Mouse (Mus musculus) frontal cortex, postnatal 36 days (tissue): ENCODE data around the gene Gm4969.
A peak's percentile ranks its signal among the peaks of the same experiment; 100 is the strongest.

ENCODE experiments used
- DNase-seq, 2 experiments: peaks; one replicate each; pipeline ENCODE4 v3.0.0; 2022; ENCODE audit warnings: low spot score in 2 of 2

Gene Gm4969

DNA sequence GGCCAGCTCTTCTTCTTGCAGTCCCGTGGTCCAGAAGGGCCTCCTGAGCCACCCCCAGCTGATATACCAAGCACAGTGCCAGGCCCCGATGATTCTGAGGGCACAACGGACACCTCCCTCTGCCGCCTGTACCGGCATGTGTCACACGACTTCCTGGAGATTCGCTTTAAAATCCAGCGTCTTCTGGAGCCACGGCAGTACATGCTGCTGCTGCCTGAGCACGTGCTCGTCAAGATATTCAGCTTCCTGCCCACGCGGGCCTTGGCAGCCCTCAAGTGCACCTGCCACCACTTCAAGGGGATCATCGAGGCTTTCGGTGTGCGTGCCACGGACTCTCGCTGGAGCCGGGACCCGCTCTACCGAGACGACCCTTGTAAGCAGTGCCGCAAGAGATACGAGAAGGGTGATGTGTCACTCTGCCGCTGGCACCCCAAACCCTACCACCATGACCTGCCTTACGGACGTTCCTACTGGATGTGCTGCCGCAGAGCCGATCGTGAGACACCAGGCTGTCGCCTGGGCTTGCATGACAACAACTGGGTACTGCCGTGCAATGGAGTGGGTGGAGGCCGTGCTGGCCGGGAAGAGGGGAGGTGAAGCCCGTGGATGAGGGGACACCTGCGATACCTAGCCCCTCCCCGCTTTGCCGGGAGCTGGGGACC is 18.6 kb upstream of the Gm4969 start:
- peak; percentile 54 to 72 for DNase-seq

DNA sequence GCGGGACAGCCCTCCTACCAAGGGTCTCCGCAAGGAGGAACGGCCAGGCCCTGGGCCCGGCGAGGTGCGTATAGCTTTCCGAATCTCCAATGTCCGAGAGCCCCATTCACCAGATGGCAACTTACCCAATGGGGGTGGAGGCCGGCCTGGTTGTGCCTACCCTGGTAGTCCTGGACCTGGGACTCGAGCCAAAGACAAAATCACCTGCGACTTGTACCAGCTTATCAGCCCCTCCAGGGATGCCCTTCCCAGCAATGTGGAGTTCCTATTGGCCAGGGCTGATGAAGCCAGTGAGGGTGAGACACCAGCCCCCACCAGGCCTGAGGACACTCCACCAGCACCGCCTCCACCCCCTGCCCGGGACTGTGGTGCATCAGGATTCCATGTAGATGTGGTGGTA is 18.0 kb upstream of the Gm4969 start:
- DNase-seq = no peak

DNA sequence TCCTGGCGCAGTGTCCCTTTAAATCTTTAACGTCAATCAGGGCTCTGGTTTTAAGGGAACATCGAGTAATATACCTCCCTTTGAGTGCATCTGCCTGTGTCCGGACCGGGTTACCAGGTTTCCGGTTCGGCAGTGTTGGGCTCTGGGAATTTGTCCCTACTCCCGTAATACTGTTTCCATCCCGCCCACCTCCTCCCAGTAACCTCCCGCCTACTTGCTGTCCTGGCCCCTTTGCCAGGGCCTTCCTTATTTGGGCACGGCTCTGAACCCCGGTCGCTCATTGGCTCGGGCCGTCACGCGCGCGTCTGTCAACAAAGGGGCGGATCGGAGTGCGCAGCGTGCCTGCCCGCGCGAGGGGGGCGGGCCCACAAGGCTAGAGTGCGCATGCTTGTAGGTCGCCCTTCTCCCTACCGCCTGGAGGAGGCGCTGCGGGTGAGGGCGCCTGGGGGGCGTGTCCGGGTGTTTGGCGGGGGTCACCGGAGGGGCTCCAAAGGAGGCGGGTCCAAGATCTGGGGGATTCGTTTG is 13.2 kb upstream of the Gm4969 start:
- peak; percentile 95 to 97 for DNase-seq

DNA sequence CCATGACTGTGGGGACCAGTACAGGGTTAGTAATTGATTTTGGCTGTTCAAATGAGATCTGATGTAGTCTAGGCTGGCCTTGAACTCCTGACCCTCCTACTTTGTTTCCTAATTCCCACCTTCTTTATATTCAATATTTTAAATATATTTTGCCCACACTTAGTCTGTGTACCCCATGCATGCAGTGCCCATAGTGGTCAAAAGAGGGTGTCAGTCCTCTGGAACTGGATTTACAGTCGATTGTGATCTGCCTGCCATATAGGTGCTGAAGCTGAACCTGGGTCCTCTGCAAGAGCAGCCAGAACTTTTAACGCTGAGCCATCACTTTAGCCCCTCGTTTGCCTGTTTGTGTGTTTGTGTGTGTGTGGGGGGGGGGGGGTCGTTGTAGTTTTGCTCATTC is 12.5 kb upstream of the Gm4969 start:
- DNase-seq = no peak

DNA sequence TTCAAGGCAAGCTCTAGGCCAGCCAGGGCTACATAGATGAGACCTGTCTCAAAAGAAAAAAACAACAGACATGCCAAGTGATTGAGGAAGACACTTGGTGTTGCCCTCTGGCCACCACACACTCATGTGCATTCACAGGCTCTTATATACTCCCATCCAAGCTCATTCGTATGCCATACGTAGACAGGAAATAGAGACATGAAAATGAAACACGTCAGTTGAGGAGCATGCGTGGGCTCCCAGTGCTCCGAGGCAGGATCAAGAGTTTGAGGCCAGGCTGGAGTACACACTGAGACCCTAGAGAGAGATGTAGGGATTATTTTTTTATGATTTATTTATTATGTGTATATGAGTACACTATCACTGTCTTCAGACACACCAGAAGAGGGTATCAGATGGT is 11.2 kb upstream of the Gm4969 start:
- DNase-seq = no peak

DNA sequence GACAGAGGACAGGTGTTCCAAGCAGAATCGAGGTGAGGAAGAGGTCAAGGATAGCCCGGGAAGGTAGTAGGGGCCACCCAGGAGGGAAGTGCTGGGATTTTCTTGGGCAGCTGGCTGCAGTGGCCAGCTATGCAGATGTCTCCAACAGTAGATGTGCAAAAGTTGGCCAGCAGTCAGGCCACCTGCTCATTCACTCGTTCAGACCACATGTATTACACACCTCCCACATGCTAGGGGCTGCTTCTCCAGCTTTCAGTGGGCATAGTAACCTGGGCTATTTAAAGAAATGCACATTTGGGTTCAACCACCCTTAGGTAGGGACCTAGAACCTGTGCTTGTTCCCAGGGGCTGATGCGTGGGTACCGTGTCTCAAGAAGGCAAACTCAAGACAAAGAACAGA is 9.6 kb upstream of the Gm4969 start:
- no peak for DNase-seq

DNA sequence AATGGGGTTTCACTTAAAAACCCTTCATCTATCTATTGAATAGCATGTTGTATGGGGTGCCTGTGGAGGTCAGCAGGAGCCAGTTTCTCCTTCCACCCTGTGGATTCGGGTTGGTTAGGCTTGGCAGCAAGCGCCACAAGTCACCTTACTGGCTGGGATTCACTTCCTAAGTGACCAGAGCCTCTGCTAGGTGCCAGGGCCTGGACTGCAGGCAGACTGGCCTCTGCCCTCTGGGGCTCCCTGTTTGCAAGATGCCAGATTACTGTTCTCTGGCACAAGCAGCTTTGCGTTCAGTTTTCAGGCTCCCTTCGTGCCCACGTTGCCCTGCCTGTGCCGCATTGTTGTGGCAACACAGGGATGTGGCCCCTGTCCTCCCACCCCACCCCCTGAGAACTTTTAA is 6.5 kb upstream of the Gm4969 start:
- DNase-seq = no peak

DNA sequence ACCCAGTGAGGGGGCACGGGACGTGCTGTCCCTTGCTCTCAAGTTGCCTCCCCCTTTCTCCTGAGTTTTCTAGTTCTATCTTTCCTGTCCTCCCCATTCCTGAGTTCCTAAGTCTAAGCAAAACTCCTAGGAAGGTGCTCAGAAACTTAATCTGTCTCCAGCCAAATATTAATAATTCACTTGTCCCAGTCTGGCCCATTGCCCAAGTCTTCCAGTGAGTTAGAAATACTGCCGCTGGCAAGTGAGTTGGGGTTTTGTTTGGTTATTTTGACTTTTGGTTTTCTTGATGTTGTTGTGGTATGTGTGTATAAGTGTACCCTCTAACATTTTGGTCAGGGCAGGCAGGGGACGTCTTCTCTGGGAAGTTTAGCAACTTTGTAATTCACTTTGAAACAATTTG is 3.5 kb upstream of the Gm4969 start:
- no peak for DNase-seq

DNA sequence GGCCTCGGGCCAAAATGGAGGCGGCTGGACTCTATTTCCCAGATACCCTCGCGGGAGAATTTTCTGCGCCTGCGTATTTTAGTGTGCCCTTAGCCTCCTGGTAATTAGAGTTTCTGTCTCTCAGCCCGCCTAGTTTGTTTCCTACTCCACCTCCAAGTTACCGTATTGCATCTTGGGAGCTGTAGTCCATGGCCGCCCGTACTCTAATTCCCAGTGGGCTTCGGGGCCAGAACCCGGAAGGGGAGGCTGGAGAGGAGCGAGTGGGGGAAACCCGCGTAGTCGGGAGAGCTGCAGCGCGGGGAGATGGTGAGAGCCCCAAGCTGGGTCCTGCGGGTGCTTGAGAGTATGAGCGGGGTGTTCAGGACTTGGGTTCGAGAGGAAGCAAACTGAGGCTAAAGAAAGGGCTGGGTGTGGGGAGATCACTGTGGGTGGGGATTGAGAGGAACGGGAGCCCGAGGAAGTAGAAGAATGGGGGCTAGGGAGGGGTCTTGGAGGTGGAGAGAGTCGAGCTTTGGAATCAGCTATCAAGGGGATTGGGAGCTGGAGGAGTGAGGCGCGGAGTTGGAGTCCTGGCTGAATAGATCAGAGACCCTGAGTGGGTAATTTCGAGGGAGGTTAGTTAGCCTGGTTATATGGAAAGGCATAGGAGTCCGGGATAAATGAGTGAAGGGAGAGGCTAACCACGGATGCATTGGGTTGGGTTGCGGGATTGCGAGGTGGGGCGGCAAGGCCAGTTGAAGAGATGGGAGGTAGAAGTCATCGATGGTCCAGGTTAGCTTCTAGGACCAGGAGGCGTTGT is 1.7 kb upstream of the Gm4969 start, which contains the start of gene Fbxo46:
Fbxo46 (plus strand) TSS at position 229 of the 799 bp plus-strand sequence.
- DNase-seq = peak; percentile 92 to 95

DNA sequence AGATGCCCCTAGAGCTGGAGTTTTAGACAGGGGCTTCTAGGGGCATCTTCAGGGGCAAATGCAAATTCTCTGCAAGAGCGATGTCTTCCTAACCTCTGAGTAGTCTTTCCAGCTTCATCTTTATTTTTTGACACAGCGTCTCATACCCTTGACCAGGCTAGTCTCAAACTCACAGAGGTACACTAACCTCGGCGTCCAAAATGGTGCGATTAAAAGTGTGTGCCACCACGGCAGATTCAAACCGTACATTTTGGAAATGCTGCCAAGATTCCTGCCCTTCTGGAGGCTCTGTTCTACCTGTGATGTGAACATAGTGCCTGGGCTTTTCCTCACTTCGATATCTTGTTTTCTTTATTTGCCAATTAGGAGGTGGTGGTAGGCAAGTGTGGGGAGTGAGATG is 915 bp upstream of the Gm4969 start:
- DNase-seq = no peak

DNA sequence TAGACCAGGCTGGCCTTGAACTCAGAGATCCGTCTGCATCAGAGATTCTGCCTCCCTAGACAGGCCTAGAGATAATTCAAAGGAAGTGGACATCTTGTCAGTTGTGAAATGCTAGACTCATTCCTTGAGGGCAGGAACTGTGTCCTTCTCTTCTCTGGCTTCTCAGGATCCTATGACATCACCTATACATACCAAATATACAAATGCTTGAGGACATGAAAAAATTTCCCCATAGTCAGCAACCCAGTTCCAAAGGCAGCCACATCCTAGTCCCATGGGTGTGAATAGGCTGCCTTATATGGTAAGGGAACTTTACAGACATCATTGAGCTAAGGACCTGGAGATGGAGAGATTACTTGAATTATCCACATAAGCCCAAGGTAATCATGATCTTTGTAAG is 8.6 kb downstream of the Gm4969 start:
- no peak for DNase-seq

DNA sequence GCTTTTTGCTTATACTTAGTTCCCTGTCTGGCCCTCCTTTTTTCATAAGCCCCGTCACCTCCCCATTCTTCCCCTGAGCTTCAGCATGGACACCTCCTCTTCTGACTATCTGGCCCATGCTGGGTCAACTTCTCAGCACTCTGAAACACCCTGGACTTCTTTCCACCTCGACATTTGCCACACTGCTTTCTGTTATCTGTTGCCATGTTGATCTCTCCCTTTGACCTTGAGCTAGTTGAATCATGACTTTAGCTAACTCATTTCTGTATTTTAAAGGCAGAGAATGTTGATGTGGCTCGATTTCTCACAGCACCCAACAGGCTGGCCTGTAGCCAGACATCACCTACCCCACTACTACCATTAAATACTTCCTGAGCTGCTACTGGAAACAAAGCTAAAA is 10.7 kb downstream of the Gm4969 start:
- DNase-seq = no peak

DNA sequence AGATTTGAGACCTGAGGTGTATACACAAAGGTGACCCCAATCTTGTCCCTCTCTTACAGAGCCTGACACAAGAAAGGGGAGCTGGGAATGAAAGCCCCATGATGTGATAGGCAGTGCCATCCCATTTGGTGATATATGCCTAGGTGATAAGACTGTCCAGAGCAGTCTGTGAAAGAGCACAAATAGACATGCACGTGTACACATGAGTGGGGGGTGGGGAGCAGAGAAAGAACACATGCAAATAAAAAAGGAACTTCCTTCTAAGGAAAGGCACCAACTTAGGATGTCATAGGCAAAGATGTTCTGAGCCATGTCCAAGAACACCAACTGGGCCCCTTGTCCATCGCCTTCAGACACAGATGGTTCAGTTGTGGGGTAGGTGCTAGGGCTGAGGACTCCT is 13.7 kb downstream of the Gm4969 start:
- DNase-seq = no peak

DNA sequence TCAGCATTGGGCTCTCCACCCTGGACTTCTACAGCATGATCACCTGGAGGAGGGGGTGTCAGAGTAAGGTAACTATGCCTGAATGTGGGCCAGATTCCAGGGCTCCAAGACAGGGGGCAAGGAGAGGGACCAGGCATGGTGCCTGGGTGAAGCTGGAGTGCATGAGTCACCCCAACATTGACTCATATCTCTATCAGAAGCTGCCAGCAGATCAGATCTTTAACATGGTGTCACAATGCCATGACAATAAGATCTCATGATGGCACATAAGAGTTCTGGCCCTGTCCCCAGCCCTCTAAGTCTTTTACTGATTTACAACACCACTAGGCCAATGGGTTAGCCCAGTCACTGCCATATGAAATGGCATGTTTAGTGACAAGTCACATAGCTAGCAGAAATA is 14.4 kb downstream of the Gm4969 start:
- no peak for DNase-seq

DNA sequence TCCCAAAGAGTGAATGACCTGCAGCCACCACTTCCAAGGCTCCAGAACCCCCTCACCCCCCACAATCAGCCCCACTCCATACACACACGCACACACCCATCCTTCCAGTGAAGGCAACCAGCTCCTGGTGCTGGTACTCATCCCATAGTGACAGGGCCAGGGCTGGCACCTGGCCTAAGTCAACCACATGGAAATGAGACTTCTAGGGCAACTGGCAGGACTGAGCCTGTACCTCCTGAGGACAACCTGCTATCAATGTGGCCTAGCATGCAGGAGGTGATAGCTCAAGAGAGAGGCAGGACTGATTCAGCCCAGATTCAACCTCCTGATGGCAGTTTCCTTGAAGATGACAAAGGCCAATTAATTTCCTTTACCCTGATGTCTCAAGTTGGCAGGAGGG is 17.9 kb downstream of the Gm4969 start:
- no peak for DNase-seq

DNA sequence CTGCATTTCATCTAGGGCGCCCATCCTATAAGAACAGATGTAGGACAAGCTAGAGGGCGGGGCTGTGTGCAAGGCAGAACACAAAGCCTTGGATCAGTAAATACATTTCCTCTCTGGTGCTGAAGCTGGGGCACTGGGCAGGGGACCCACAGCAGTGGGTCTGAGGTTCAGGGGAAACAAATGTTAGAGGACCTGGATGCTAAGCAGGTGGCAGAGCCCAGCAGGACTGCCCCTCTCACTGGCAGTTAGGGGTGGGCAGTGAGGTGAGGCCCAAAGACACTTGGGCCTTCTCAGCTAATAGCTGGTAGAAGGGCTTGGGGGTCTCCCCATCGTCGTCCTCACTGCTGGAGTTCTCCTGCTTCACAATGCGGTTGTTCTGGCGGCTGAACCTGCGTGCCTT is 19.4 kb downstream of the Gm4969 start:
- DNase-seq = no peak

DNA sequence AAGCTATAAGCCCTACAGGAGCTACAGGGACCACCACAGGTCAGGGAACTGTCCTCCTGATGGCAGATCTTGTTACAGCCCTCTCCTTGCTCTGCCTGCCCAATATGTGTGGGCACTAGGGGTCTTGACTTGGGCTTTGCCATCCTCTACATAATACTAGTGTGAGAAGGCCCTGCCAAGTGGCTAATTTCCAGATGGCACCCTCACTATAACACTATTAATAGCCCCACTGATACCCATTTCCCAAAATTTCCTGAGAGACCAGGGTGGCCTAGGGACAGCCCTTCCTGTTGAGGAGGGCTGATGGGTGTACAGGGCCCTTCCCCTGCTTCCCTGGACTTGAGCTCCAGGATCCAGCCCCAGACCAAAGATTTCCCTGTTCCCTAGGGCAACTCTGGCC is 20.3 kb downstream of the Gm4969 start:
- DNase-seq = no peak

DNA sequence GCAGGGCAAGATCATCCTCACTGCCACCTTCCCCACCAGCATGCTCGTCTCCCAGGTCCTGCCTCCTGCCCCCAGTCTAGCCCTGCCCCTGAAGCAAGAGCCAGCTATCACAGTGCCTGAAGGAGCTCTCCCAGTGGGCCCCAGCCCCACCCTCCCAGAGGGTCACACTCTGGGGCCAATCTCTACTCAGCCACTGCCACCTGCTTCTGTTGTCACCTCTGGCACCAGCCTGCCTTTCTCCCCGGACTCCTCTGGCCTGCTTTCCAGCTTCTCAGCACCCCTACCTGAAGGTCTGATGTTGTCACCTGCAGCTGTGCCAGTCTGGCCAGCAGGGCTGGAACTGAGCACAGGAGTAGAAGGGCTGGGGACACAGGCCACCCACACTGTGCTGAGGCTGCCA is 21.0 kb downstream of the Gm4969 start:
- no peak for DNase-seq

DNA sequence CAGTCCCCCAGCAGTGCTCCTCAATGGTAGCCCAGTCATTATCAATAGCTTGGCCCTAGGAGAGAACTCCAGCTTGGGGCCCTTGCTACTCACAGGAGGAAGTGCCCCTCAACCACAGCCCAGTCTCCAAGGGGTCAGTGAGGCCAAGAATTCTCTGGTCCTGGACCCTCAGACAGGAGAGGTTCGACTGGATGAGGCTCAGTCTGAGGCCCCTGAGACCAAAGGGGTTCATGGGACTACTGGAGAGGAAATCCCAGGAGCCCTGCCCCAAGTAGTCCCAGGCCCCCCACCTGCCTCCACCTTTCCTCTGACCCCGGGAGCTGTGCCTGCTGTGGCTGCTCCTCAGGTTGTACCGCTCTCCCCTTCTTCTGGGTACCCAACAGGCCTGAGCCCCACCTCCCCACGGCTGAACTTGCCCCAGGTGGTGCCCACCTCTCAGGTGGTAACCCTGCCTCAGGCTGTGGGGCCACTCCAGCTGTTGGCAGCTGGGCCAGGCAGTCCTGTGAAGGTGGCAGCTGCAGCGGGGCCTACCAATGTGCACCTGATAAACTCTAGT is 21.7 kb downstream of the Gm4969 start:
- DNase-seq = no peak

DNA sequence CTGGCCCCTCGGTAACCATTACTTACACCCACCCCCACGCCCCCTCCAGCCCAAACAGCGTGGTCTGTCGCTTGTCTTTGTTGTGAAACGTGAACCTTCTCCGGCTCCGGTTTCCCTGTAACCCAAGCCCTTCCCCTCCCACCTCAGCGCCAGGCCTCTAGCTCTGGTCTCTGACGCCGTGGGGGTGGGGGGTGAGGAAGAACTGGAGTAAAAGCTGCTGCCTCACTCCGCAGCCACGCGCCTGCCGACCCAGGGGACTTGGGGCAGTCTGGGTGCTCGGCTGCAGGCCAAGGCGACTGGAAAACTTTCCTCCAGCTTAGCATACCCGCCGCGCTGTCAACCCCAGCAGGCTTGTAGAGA is 22.4 kb downstream of the Gm4969 start:
- DNase-seq = no peak

DNA sequence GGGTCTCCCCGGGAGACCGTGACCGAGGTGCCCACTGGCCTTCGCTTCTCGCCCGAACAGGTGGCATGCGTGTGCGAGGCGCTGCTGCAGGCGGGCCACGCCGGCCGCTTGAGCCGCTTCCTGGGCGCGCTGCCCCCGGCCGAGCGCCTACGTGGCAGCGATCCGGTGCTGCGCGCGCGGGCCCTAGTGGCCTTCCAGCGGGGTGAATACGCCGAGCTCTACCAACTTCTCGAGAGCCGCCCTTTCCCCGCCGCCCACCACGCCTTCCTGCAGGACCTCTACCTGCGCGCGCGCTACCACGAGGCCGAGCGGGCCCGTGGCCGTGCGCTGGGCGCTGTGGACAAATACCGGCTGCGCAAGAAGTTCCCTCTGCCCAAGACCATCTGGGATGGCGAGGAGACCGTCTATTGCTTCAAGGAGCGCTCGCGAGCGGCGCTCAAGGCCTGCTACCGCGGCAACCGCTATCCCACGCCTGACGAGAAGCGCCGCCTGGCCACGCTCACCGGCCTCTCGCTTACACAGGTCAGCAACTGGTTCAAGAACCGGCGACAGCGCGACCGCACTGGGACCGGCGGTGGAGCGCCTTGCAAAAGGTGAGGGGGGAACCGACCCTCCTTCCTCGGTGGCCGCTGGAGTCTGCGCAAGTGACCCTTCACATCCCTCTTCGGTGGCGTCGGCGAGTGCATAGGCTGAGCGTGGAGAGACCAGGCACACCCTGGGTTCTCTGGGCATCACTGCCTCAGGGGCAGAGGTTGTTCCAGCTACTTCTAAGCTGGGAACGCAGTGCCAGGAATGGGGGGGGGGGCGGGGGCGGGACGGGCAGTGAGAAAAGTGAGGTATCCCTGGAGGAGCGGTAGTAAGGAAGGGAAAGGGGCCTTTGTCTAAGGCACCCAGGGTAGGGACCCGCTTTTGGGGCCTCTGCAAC is 23.1 kb downstream of the Gm4969 start:
- DNase-seq = no peak

DNA sequence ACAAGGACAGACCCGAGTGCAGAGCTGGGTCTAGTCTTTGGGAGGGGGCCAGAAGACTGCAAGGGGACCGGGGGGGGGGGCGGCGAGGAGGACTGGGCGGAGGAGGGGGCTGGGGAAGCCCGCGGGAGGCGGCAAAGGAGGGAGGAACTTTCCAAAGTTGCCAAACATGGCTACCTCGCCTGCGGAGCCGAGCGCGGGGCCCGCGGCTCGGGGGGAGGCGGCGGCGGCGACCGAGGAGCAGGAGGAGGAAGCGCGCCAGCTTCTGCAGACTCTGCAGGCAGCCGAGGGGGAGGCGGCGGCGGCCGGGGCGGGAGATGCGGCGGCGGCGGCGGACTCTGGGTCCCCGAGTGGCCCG is 23.7 kb downstream of the Gm4969 start, which contains the start of gene Six5:
Six5 (plus strand) TSS at position 124 of the 355 bp plus-strand sequence.
- no peak for DNase-seq
